In the genomic region with DNA sequence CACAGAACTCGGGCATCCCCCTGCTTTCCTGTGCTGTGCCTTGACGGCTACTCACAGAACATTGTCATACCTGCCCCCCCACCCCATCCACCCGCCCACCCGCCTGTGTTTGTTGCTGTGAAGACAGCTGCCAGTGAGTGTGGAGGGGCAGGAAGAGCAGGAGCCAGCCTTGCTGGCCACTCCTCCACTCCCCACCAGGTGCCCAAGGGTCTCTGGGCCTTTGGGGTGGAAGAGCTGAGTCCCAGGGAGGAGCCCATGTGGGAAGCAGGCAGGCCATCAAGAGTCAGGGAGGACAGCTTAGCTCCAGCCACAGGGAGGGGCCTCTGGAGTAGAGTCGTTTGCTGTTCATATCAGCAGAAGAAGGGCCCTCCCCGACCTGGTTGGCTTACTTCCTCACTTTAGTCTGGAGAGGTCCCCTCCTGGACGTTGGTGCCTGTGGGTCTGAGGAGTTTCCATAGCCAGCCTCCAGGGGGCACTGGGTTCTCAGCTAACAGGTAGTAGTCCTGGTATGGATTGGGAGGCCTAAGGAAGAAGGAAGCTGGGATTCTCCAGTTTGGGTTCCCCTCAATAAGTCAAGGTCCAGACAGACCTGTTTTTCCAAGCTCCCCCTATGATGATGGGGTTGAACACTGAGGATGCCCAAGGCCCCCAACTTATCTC, we compare ENCODE assay signal across 8 mouse cellular contexts. TPM values are rescaled to one million over a fixed set of nuclear protein-coding genes. Genes with fewer than 3 reads are reported as not detected.
DNase-seq lines count a peak whose midpoint lies in the region; ATAC-seq and TF ChIP-seq lines count a peak whose summit lies in the region.

No protein-coding gene starts in this region.

- peak; percentile 74 for TF ChIP-seq CTCF in C2C12 (IDR thresholded peaks at IDR 0.05; ENCODE audit: control insufficient read depth, insufficient read depth, insufficient read length)

- H3K4me1 ChIP-seq in embryonic facial prominence, embryonic 10.5 days: no peaks in the 10 kb centered on the region
- H3K4me1 ChIP-seq in kidney, embryonic 14.5 days (ENCODE audit: control insufficient read depth, insufficient read depth, low read length): no peaks in the 10 kb centered on the region

- no peaks in the 10 kb centered on the region for H3K36me3 ChIP-seq in C2C12 (ENCODE audit: control insufficient read depth, insufficient read depth)
- H3K36me3 ChIP-seq in embryonic facial prominence, embryonic 10.5 days (replicated peaks): peaks cover 24% of the 10 kb centered on the region
- peaks cover 10% of the 10 kb centered on the region; the same call in 1 of the 2 replicates for H3K36me3 ChIP-seq in kidney, embryonic 14.5 days (ENCODE audit: control insufficient read depth, insufficient read depth, low read length)

- peak; percentile 54 for ATAC-seq in kidney, embryonic 14.5 days (ENCODE audit: low FRiP score, low TSS enrichment)

- WGBS in embryonic facial prominence, embryonic 10.5 days: 46% methylated on average over 7 of the region's 7 CpGs
- 53% methylated on average over 7 of the region's 7 CpGs for WGBS in kidney, embryonic 14.5 days

- H3K4me3 ChIP-seq in C2C12 (ENCODE audit: insufficient read depth, poor library complexity, severe bottlenecking): no peak overlapping the region
- no peak overlapping the region for H3K4me3 ChIP-seq in embryonic facial prominence, embryonic 10.5 days
- no peak overlapping the region for H3K4me3 ChIP-seq in kidney, embryonic 14.5 days (ENCODE audit: low read length)

- no peaks in the 10 kb centered on the region for H3K9me3 ChIP-seq in embryonic facial prominence, embryonic 10.5 days
- no peaks in the 10 kb centered on the region for H3K9me3 ChIP-seq in kidney, embryonic 14.5 days (ENCODE audit: control insufficient read depth, low read length)

- no peak overlapping the region for H3ac ChIP-seq in C2C12 (ENCODE audit: control insufficient read depth, insufficient read length, low read depth)

- no peak overlapping the region for H3K27ac ChIP-seq in embryonic facial prominence, embryonic 10.5 days (replicated peaks)
- no peak overlapping the region for H3K27ac ChIP-seq in kidney, embryonic 14.5 days (ENCODE audit: low read depth, low read length)

- H3K9ac ChIP-seq in kidney, embryonic 14.5 days (ENCODE audit: low read depth, low read length): no peak overlapping the region

- DNase-seq in adipocyte (ENCODE audit: low spot score): peak; percentile 84
- DNase-seq in embryonic facial prominence, embryonic 10.5 days (ENCODE audit: low spot score): peak; percentile 78
- DNase-seq in heart, adult 9 months (ENCODE audit: low spot score in 2 of 2): peak; percentile 53 to 69
- peak; percentile 52 to 54 for DNase-seq in lung, adult 18-20 months
- DNase-seq in ovary, postnatal 14 days (ENCODE audit: low spot score): peak; percentile 62
- no peak for DNase-seq in T-cell, adult 2 months (ENCODE audit: low spot score)

- no peak overlapping the region for H3K4me2 ChIP-seq in kidney, embryonic 14.5 days (replicated peaks; ENCODE audit: low read depth, low read length)

- H3K27me3 ChIP-seq in C2C12 (ENCODE audit: control insufficient read depth, insufficient read depth, insufficient read length): no peaks in the 10 kb centered on the region
- no peaks in the 10 kb centered on the region for H3K27me3 ChIP-seq in embryonic facial prominence, embryonic 10.5 days (replicated peaks; ENCODE audit: low read depth, poor library complexity, severe bottlenecking)
- no peaks in the 10 kb centered on the region for H3K27me3 ChIP-seq in kidney, embryonic 14.5 days (ENCODE audit: control insufficient read depth, insufficient read depth, low read length)

- H3K79me3 ChIP-seq in C2C12 (ENCODE audit: low read depth): no peaks in the 10 kb centered on the region

- no peaks in the 10 kb centered on the region for H3K79me2 ChIP-seq in C2C12 (ENCODE audit: control insufficient read depth, insufficient read depth)

TF ChIP-seq in C2C12, 6 proteins besides CTCF, POLR2A, EP300 and RAD21:
- TF ChIP-seq MYOG (IDR thresholded peaks at IDR 0.05; ENCODE audit: control insufficient read depth, extremely low read depth, insufficient read length): no peak
- TF ChIP-seq MYOD1 (IDR thresholded peaks at IDR 0.05; ENCODE audit: control insufficient read depth, insufficient read length, low read depth): no peak
- no peak for TF ChIP-seq FOSL1 (IDR thresholded peaks at IDR 0.05; ENCODE audit: insufficient read depth, low read length, poor library complexity, severe bottlenecking)
- no peak for TF ChIP-seq USF1 (IDR thresholded peaks at IDR 0.05; ENCODE audit: low read depth)
- TF ChIP-seq MAX (IDR thresholded peaks at IDR 0.05): no peak
- no peak for TF ChIP-seq CEBPB (IDR thresholded peaks at IDR 0.05; ENCODE audit: low read depth)

RNA-seq across cellular contexts. Expression of gene Hdac11, which starts 16.9 kb away (rescaled TPM):
- 1.1 TPM for polyA plus RNA-seq in C2C12 (2012; fragmentation: generic; extraction: Trizol)
- polyA plus RNA-seq in embryonic facial prominence, embryonic 10.5 days (2016; fragmentation: Nextera tagmentation; extraction: Ambion mirVana): 8.6 and 9.8 TPM in 2 replicates
- 11.6 and 14.1 TPM in 2 replicates for polyA plus RNA-seq in kidney, embryonic 14.5 days (2014; fragmentation: Nextera tagmentation; extraction: Ambion mirVana)

RNA-seq across cellular contexts. Expression of gene Fbln2, which starts 38.9 kb away (rescaled TPM):
- 91.6 TPM for polyA plus RNA-seq in C2C12 (2012; fragmentation: generic; extraction: Trizol)
- 56.6 and 69.0 TPM in 2 replicates for polyA plus RNA-seq in embryonic facial prominence, embryonic 10.5 days (2016; fragmentation: Nextera tagmentation; extraction: Ambion mirVana)
- 16.4 and 22.1 TPM in 2 replicates for polyA plus RNA-seq in kidney, embryonic 14.5 days (2014; fragmentation: Nextera tagmentation; extraction: Ambion mirVana)

RNA-seq across cellular contexts. Expression of gene Nup210, which starts 56.7 kb away (rescaled TPM):
- polyA plus RNA-seq in C2C12 (2012; fragmentation: generic; extraction: Trizol): not detected
- polyA plus RNA-seq in embryonic facial prominence, embryonic 10.5 days (2016; fragmentation: Nextera tagmentation; extraction: Ambion mirVana): 15.8 and 17.3 TPM in 2 replicates
- polyA plus RNA-seq in kidney, embryonic 14.5 days (2014; fragmentation: Nextera tagmentation; extraction: Ambion mirVana): 13.1 and 30.6 TPM in 2 replicates

Comparison
In these comparisons a context has a peak if more than half of its experiments do, and no peak if none do; other contexts are left out.
1. RNA of gene Nup210, which starts 56.7 kb away (polyA plus RNA-seq): 13.1 to 30.6 TPM in kidney, embryonic 14.5 days and 15.8 to 17.3 TPM in embryonic facial prominence, embryonic 10.5 days; not detected in C2C12 (single experiment); every median in the first group is over 10 times any median in the second.